15 mouse cellular contexts compared by ENCODE assay signal in the genomic region with DNA sequence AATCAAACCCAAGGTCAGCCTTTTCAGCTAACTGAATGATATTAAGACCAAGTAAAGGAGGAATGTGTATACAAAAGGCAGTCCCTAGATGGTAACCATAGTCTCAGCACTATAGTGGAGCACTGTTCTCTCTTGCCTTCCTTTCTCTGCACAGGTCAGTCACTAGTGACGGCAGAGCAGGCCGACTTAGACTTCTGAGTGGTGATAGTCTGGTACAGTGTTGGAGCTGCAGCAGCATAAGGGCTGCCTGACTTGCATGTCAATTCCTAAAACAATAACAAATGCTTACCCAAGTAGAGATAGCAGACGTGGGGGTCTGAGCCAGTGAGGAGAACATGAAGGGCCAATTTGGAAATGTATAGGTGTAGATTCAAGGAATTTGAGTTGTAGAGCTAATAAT. TPM values are rescaled to one million over a fixed set of nuclear protein-coding genes. Genes with fewer than 3 reads are reported as not detected.
DNase-seq lines count a peak whose midpoint lies in the region; ATAC-seq and TF ChIP-seq lines count a peak whose summit lies in the region.
"Had no signal": no experiment of that assay in that cellular context is flagged by ENCODE, and none has a peak within 500 bp of the region (broad histone marks: within the 10 kb centered on the region; RNA-seq: fewer than 3 reads in every experiment).

No protein-coding gene starts in this region.

- peaks cover 47% of the 10 kb centered on the region for H3K4me1 ChIP-seq in hindbrain, embryonic 13.5 days (replicated peaks)
- no peaks in the 10 kb centered on the region for H3K4me1 ChIP-seq in hindbrain, embryonic 11.5 days (replicated peaks; ENCODE audit: control insufficient read depth, insufficient read depth, low read length)
- peaks cover 7% of the 10 kb centered on the region for H3K4me1 ChIP-seq in cortical plate, adult 2 months (ENCODE audit: control insufficient read depth, insufficient read depth, low read length)
- peaks cover 20% of the 10 kb centered on the region for H3K4me1 ChIP-seq in forebrain, embryonic 16.5 days (replicated peaks; ENCODE audit: control insufficient read depth, insufficient read depth, low read length)
- H3K4me1 ChIP-seq in midbrain, embryonic 16.5 days (ENCODE audit: control insufficient read depth, insufficient read depth, low read length): peaks cover 22% of the 10 kb centered on the region
- H3K4me1 ChIP-seq: lung, embryonic 15.5 days had no signal

- 0 out of 2 replicates have a peak, but pooled peaks have one; percentile 63 for ATAC-seq in hindbrain, embryonic 13.5 days (ENCODE audit: low FRiP score)
- ATAC-seq in hindbrain, embryonic 11.5 days (ENCODE audit: low FRiP score): no peak
- peak; percentile 49; the same call in 1 of the 2 replicates for ATAC-seq in forebrain, embryonic 16.5 days
- ATAC-seq in midbrain, embryonic 16.5 days: 0 out of 2 replicates have a peak, but pooled peaks have one; percentile 67
- ATAC-seq: intestine, embryonic 16.5 days had no signal

- no peak overlapping the region for H3K9ac ChIP-seq in hindbrain, embryonic 13.5 days
- H3K9ac ChIP-seq in hindbrain, embryonic 11.5 days (ENCODE audit: low read depth, low read length): no peak overlapping the region
- 0 out of 2 replicates have a peak overlapping the region, but pooled peaks have one; percentile 13 for H3K9ac ChIP-seq in forebrain, embryonic 16.5 days (replicated peaks; ENCODE audit: low read depth, low read length)
- H3K9ac ChIP-seq in midbrain, embryonic 16.5 days (ENCODE audit: low read depth, low read length): no peak overlapping the region
- H3K9ac ChIP-seq: heart, embryonic 12.5 days; liver, embryonic 13.5 days; lung, embryonic 15.5 days had no signal

- TF ChIP-seq POLR2A in cortical plate, adult 2 months (IDR thresholded peaks at IDR 0.05; ENCODE audit: extremely low read depth, insufficient read depth, low read length): no peak

- no peak overlapping the region for H3K4me3 ChIP-seq in hindbrain, embryonic 13.5 days
- no peak overlapping the region for H3K4me3 ChIP-seq in hindbrain, embryonic 11.5 days (ENCODE audit: low read depth, low read length)
- no peak overlapping the region for H3K4me3 ChIP-seq in cortical plate, adult 2 months (ENCODE audit: insufficient read depth, low read length)
- H3K4me3 ChIP-seq in forebrain, embryonic 16.5 days (replicated peaks; ENCODE audit: low read length): no peak overlapping the region
- no peak overlapping the region for H3K4me3 ChIP-seq in midbrain, embryonic 16.5 days (ENCODE audit: low read depth, low read length)
- H3K4me3 ChIP-seq: heart, embryonic 12.5 days; liver, embryonic 13.5 days; lung, embryonic 15.5 days had no signal

- DNase-seq in hindbrain, embryonic 11.5 days (ENCODE audit: low spot score): no peak
- DNase-seq in urinary bladder, postnatal 14 days (ENCODE audit: low spot score): no peak
- no peak for DNase-seq in thymus, postnatal 10 days (ENCODE audit: low spot score in 2 of 2)
- no peak for DNase-seq in adrenal gland, adult (ENCODE audit: inconsistent age in 2 of 2, low spot score in 1 of 2)
- DNase-seq: adrenal gland, postnatal 36 days; gastrocnemius, postnatal 36 days; heart, postnatal 36 days; liver, embryonic 13.5 days had no signal

- H3K36me3 ChIP-seq in hindbrain, embryonic 13.5 days: peaks cover 56% of the 10 kb centered on the region
- H3K36me3 ChIP-seq in hindbrain, embryonic 11.5 days (ENCODE audit: control insufficient read depth, insufficient read depth, low read length): peaks cover 3% of the 10 kb centered on the region
- peaks cover 21% of the 10 kb centered on the region for H3K36me3 ChIP-seq in forebrain, embryonic 16.5 days (ENCODE audit: control insufficient read depth, insufficient read depth)
- H3K36me3 ChIP-seq in midbrain, embryonic 16.5 days (ENCODE audit: control insufficient read depth, insufficient read depth, low read length): peaks cover 16% of the 10 kb centered on the region

- TF ChIP-seq CTCF in cortical plate, adult 2 months (IDR thresholded peaks at IDR 0.05; ENCODE audit: extremely low read depth, insufficient read depth, low read length): no peak

- 52% methylated on average over 3 of the region's 3 CpGs for WGBS in hindbrain, embryonic 13.5 days
- WGBS in hindbrain, embryonic 11.5 days: 79% methylated on average over 3 of the region's 3 CpGs
- 13% methylated on average over 3 of the region's 3 CpGs for WGBS in forebrain, embryonic 16.5 days
- 37% methylated on average over 3 of the region's 3 CpGs for WGBS in midbrain, embryonic 16.5 days

- H3K9me3 ChIP-seq in hindbrain, embryonic 13.5 days: no peaks in the 10 kb centered on the region
- no peaks in the 10 kb centered on the region for H3K9me3 ChIP-seq in hindbrain, embryonic 11.5 days (ENCODE audit: control insufficient read depth, low read length)
- H3K9me3 ChIP-seq in forebrain, embryonic 16.5 days (ENCODE audit: control insufficient read depth, low read length): no peaks in the 10 kb centered on the region
- no peaks in the 10 kb centered on the region for H3K9me3 ChIP-seq in midbrain, embryonic 16.5 days (replicated peaks; ENCODE audit: control insufficient read depth, low read length, poor library complexity, severe bottlenecking)
- H3K9me3 ChIP-seq: heart, embryonic 12.5 days; liver, embryonic 13.5 days; lung, embryonic 15.5 days had no signal

- no peak overlapping the region for H3K4me2 ChIP-seq in hindbrain, embryonic 13.5 days
- H3K4me2 ChIP-seq in hindbrain, embryonic 11.5 days (replicated peaks; ENCODE audit: low read depth, low read length): no peak overlapping the region
- H3K4me2 ChIP-seq in forebrain, embryonic 16.5 days (ENCODE audit: low read length): no peak overlapping the region; the same call in 1 of the 2 replicates
- 0 out of 2 replicates have a peak overlapping the region, but pooled peaks have one; percentile 1 for H3K4me2 ChIP-seq in midbrain, embryonic 16.5 days (ENCODE audit: low read length)
- H3K4me2 ChIP-seq: heart, embryonic 12.5 days; liver, embryonic 13.5 days; lung, embryonic 15.5 days had no signal

- peak overlapping the region; percentile 77 for H3K27ac ChIP-seq in hindbrain, embryonic 13.5 days
- no peak overlapping the region for H3K27ac ChIP-seq in hindbrain, embryonic 11.5 days (ENCODE audit: low read depth, low read length)
- peak overlapping the region; percentile 68 for H3K27ac ChIP-seq in cortical plate, adult 2 months (ENCODE audit: insufficient read depth, low read length)
- H3K27ac ChIP-seq in forebrain, embryonic 16.5 days (ENCODE audit: low read length): peak overlapping the region; percentile 53
- peak overlapping the region; percentile 67 for H3K27ac ChIP-seq in midbrain, embryonic 16.5 days (ENCODE audit: low read length)
- H3K27ac ChIP-seq: liver, embryonic 13.5 days; lung, embryonic 15.5 days had no signal

- H3K27me3 ChIP-seq in hindbrain, embryonic 13.5 days: no peaks in the 10 kb centered on the region
- H3K27me3 ChIP-seq in hindbrain, embryonic 11.5 days (ENCODE audit: control insufficient read depth, insufficient read depth, low read length): no peaks in the 10 kb centered on the region
- H3K27me3 ChIP-seq in forebrain, embryonic 16.5 days (replicated peaks; ENCODE audit: control insufficient read depth, insufficient read depth, low read length): no peaks in the 10 kb centered on the region
- no peaks in the 10 kb centered on the region for H3K27me3 ChIP-seq in midbrain, embryonic 16.5 days (ENCODE audit: control insufficient read depth, insufficient read depth, low read depth, low read length)
- H3K27me3 ChIP-seq: heart, embryonic 12.5 days; liver, embryonic 13.5 days; lung, embryonic 15.5 days had no signal

RNA-seq across cellular contexts. Expression of gene Spag9, which starts 58.3 kb away (rescaled TPM):
- 96.8 and 98.6 TPM in 2 replicates for polyA plus RNA-seq in hindbrain, embryonic 13.5 days (2015; fragmentation: Nextera tagmentation; extraction: Ambion mirVana)
- 107 and 109 TPM in 2 replicates for polyA plus RNA-seq in hindbrain, embryonic 11.5 days (2014; fragmentation: Nextera tagmentation; extraction: Ambion mirVana)
- polyA plus RNA-seq in cortical plate, adult 2 months (2012; rRNA removed): 126 and 130 TPM in 2 replicates
- polyA plus RNA-seq in forebrain, embryonic 16.5 days (2015; fragmentation: Nextera tagmentation; extraction: Ambion mirVana): 99.1 and 108 TPM in 2 replicates
- polyA plus RNA-seq in midbrain, embryonic 16.5 days (2015; fragmentation: Nextera tagmentation; extraction: Ambion mirVana): 82.7 and 92.9 TPM in 2 replicates
